Mouse (Mus musculus) lung, postnatal 0 days (tissue): ENCODE measurements around the gene 1500011B03Rik.

Experiments
- CTCF ChIP-seq: IDR thresholded peaks from 2 replicates; pipeline ENCODE4 v1.5.1; 2016; ENCODE audit warnings: antibody characterized with exemption, mild to moderate bottlenecking
- EP300 ChIP-seq: IDR thresholded peaks from 2 replicates; pipeline ENCODE4 v1.6.1; 2016; ENCODE audit warnings: antibody characterized with exemption, mild to moderate bottlenecking, control low read depth

DNA sequence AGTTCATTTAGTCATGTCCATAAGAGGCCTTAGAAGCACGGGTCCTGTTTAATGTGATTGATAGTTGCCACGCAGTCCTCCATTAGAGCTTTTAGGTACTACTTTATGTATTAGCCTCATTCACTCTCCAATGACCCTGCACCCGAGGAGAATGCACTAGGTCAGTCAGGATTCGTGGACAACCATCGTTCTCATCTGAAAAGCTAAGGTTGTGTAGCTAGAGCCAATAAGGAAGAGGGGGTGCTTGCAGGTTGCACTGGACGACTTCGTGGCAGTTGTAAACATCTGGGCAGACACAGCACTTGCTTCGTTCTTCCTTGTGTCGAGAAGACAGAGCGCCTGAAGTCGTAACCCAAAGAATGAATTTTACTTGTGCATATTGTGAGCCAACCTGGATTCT, 49.5 kb downstream of the 1500011B03Rik start:
- TF ChIP-seq CTCF, result no peak
- TF ChIP-seq EP300, result no peak
